Mouse (Mus musculus) skeletal muscle tissue, adult 2 months (tissue): ENCODE results near the gene Mapt.

Experiments used
- DNase-seq: peaks from one replicate; pipeline ENCODE4 v3.0.0-alpha.2; 2012; ENCODE audit warnings: low read depth, low spot score

The Mapt gene

DNA sequence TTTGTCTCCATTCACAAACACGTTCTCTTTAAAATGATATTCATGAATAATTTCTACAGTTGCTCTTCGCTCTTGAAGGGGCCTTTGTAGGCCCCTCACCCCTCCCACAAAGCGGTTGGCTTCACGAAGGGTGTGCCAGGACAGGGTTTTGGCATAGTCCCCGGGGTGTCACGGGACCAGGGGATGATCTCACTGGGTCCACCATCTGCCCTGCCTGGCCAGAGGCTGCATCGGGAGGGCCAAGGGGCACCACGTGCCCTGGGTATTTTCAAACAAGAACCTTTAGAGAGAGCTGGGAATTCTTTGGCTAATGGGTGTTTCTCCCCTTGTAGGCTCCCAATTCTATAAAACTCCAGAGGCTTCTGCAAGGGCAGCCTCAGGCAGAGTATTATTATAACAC lies 41.2 kb downstream of the Mapt start:
- peak; percentile 70 for DNase-seq

DNA sequence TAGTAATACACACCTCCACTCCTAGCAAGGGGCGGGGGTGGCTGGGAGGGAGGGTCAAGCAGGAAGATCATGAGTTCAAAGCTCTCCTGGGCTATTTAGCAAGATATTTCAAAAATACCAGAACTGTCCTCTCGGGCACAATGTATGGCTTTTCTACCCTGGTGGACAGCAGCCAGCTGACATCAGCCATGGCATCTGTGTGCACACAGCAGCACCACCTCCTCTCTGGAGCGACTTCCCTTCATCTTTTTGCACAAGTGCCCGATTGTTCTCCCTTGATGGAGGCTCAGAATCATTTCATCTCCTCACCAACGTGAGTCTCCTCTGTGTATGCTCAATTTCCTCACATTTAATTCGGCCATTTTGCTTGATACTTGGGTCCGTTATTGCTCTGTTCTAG lies 44.6 kb downstream of the Mapt start:
- DNase-seq: no peak

DNA sequence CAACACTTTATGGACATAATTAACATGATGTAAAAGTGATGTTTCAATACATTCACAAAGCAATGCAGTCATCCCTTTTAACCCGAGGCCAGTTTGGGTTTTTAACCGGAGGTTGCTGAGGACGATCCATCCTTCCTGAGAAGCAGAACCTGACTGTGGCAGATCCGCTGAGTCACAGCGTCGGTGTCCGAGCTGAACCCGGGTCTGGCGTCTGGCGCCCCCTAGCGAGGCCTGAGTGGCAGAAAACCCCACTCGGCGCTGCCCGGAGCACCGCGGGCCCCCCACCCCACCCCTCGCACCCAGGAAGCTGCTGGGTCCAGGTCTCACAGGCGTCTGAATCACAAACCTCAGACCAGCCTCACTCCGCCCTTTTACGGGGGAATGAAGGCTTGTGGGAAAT lies 47.0 kb downstream of the Mapt start:
- peak; percentile 66 for DNase-seq

DNA sequence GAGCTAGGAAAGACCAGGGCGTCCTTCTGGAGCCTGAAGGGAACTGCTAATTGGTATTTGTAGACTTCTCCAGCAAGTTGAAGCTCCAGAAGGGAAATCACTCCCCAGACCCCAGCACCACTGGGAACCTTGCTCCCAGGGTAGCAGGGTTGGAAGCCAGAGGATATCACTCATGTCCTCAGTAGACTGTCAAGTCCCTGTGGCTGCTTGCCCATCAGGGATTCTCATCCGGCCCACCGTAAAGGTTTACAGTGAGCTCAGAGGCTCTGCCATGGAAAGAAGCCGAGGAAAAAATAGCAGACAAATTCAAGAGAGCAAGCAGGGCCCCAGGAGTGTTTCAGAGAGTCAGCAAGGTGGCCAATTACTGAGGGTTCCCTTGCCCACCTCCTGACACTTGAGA lies 47.9 kb downstream of the Mapt start:
- no peak for DNase-seq

DNA sequence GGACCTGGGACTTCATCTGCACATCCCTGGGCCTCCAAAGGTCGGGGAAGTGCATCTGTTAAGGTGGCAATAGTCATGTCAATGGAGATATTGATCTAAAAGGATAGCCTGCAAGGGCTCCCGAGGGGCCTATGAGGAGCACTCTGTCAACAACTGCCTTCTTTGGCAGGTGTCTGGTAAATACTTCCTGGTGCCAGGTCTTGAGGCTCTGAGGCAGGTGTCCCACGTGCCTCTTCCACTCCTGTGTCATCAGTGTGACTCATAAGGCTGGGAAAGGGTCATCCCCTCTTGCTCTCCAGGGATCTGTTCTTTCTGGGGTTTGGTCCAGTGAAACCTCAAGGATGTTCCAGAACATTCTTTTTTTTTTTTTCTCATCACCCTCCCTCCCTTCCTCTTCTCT lies 48.3 kb downstream of the Mapt start:
- no peak for DNase-seq

DNA sequence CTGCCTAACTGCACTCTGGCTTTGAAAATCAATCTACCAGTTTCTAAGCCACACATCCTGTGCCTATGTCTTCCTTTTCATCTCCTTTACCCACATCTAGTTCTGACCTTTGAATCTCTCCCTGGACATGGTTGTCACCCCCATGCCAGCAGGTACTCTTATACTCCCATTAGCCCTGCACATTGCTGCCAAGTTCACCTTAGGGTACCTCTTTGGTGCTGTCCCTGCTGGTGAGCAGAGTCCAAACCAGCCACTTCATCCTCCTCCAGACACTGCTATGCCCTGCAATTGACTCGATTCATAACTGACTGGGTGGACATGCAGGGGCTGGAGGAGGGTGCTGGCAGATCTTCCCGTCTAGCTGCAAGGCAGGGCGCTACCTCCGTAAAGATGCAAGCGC lies 50.3 kb downstream of the Mapt start:
- DNase-seq: no peak

DNA sequence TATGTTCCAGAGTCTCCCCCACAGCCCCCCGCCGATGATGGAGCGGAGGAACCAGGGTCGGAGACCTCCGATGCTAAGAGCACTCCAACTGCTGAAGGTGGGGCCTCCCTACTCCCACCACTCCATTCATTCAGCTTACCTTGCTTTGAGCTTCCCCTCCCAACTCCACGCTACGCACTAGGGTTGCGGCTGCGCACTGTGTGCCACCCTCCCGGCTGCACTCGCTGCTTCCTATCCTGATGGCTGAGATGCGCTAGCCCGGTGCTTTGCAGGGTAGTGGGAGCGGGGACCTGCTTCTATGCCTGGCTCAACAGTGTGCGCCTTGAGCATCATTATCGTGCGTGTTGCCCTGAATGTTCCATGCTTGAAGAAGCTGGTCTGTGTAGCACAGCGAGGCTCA lies 55.9 kb downstream of the Mapt start:
- DNase-seq: no peak

DNA sequence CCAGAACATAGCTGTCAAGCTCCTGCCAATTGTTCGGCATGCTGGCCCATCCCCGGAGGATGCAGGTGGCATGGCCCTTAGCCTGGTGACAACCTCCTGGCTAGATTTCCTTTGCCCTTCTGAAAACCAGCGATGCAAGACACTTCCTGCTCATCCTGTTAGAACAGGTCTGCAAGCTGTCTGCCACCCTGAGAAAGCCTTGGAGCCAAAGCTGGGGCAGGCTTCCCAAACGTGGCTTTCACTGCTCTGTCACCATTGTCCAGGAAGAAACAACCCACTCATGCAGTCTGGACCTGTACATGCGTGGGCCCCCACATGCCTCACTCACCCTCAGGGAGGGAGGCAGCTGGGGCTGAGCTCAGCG lies 57.6 kb downstream of the Mapt start:
- DNase-seq: no peak

DNA sequence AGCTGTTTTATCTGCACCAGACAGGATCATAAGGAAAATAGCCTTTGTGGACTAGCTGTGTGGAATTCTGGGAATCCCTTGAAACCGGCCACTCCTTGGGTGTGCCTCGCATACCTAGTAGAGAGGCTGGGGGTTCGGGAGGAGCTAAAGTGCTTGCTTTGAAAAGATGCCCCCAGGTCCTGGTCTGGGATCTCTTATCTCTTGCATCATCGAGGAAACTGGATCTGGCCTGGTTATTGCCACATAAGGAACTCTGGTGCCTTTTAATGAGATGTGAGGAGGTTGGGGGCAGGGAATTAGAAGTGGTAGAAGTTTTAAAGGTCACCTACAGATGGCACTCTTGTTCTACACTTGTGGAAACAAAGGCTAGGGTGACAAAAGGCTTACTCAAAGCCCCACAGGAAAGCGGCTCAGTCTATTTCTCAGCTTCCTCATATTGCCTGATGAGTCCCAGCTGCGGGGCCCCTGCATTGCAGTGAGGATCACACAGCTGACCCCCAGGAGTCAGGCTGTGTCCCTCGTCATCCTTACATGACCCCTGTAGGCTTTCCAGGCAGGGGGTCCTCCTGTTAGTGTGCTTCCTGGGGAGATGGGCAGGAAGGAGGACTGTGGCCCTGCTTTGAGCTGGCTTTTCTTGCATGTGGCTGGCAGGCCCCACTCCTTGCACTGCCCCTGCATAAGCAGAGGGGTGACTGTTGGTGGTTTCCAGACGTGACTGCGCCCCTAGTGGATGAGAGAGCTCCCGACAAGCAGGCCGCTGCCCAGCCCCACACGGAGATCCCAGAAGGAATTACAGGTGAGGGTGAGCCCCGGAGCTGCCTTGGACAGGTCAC lies 58.2 kb downstream of the Mapt start:
- no peak for DNase-seq

DNA sequence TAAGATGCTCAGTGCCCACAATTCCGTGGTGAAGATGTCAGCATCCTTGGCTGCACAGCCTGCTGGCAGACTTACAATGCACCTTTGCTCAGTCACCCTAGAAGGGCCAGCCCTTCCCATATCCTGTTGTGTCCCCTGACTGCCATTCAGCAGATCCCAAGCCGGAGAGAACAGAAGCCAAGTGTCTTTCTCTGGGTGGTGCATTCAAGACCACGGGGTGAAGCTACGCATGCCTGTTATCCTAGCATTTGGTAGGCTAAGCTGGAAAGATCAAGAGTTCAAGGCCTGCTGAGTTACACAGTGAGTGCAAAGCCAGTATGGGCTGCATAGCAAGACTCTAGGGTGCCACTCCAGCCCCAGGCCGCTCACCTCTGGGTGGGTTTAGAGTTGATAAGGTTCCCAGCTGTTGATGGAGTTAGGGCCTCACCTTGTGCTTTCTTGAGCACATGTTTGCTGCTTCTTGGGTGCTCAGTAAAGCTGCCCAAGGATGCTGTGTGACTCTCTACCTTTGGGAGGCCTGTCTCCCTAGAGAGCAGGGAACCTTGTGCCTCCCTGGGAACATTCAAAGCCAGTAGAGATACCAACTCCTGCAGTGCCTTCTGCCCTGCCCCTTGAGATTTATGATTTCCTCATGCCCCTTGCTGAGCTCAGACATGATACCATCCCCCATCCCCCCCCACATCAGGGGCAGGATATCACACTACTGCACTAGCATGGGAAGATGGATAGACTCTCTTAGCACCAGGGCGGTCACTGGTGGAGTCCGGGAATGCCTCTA lies 61.4 kb downstream of the Mapt start:
- no peak for DNase-seq

DNA sequence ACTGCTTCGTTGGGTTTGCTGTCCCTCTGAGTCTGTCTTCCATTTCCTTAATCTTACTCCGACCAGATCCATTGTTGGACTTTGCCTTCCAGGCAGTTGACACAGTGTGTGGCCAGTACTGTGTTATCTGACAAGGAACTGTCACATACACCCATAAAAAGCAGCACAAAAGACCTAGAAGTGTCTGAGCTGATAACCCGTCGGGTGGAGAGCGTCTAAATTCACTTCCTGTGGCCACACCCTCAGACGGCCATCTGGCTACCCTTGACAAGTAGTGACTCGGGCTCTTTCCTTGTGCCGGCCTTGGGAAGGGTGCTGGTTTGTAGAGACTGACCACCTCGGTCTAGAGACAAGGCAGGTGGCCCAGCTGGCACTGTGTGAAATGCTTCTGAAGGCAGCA lies 62.1 kb downstream of the Mapt start:
- DNase-seq: no peak

DNA sequence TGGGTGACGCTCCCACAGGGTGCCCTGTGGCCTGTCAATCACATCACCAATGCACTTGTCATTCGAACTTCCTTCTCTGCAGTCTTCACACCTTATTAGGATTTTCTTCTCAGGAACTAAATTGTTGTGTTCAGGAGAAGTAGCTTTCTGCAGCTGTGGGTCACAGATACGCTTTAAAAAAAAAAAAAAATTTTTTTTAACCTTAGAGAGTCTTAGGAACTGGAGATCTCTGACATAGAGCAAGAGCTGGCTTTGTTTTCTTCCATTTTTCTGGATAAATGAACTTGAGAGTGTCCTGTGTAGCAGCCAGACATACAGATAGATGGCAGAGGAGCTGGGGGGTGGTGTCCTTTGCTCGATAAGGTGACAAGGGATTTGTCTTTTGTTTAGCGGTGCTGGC lies 64.0 kb downstream of the Mapt start:
- no peak for DNase-seq

DNA sequence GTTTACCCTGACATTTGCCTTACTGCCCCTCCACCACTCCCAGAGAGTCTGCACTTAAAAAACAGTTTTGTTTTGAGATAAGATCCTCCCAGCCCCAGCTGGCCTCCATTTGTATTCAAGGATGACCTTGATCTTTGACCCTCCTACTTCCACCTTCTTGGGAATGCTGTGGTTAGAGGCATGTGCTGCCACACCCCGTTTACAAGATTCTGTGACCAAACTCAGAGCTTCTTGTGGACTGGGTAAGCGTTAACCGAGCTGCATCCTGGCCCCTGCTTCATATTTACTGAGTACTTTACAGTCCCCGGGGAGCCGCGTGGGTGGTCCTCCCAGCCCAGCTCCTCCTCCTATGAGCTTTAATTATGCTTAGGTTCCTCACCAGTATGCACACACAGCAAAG lies 64.5 kb downstream of the Mapt start:
- DNase-seq: no peak

DNA sequence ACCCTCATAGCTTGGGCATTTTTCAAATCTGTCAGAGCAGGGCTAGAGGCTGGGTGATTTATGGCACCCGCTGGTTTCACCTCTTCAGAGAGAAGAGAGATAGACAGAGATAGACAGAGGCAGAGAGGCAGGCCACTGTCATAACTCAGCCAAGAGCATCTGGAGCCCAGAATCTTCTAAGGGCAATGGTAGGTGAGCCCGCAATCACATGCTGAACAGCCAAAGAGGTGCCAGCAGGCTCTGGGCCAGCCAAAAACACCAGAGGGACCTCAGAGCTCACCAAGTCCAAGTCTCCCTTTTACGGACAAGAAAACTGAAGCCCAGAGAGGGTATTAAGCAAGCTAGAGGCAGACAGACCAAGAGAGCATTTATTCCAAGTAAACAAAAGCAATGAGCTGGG lies 66.5 kb downstream of the Mapt start:
- no peak for DNase-seq

DNA sequence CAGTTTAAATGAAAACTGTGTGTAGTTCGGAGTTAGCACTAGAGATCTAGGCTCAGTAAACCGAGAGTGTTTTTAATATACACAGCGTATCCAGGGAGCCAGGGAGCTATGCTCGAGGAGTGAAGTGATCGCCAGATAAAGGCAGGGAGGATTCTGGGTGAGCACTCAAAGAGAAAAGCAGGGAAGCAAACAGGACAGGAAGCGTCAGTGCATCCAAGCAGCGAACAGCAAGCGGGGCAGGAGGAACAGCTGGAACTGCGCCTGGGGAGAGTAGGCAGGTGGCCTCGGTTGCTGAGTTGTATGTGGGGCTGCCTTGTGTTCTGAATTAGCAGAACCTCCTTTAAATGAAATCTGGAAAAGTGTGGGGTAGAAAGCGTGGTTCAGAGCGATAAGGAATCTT lies 71.4 kb downstream of the Mapt start:
- DNase-seq: no peak

DNA sequence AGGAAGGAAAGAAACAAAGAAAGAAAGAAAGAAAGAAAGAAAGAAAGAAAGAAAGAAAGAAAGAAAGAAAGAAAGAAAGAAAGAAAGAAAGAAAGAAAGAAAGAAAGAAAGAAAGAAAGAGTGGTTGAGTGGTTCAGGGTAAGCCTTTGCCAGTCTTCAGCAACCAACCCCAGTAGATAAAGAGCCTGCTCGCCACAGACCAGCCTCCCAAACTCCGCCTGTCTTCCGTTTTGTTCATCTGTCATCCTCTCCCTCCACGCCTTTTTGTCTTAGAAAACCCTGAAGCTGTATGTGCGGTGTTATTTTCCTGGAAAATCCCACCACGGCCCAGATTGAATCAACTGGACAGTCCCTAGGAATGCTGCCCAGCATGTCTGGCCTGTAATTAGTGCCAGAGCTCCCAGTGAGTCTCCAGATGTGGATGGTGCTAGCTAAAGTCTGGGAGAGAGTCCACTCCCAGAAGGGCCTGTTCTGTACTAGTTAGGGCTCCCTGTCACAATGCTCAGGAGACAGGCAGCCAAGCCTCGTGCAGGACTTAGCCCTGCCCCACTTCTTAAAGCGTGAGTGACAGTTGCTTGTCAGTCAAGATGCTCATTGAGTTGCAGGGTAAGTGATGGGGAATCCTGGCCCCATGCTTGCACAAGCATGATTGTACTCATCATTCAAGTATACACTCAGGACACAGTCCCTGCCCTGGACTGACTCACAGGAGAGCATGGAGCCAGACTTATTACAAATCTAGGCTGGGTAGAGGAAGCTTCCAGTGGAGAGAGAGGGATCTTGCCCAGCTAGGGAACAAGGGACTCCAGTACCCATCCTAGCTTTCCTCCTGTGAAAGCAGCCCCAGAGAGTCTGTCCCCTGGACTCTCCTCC lies 72.1 kb downstream of the Mapt start:
- DNase-seq: no peak

DNA sequence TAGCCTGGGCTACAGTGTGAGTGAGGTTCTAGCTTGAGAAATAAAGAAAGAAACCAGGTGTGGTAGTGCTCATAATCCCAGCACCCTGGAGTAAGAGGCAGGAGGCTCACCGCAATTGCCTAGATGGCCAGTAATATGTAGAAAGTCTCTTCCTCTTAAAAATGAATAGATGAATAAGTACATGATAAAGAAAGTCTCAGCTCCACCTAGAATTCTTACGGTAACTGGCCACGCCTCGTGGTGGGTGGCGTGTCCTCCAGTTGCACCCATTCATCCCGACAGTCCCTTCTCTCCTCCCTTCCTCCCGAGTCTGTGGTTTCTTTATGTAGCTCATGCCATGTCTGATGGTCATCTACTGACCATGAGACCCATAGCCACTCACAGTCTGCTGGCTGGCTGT lies 74.5 kb downstream of the Mapt start:
- no peak for DNase-seq

DNA sequence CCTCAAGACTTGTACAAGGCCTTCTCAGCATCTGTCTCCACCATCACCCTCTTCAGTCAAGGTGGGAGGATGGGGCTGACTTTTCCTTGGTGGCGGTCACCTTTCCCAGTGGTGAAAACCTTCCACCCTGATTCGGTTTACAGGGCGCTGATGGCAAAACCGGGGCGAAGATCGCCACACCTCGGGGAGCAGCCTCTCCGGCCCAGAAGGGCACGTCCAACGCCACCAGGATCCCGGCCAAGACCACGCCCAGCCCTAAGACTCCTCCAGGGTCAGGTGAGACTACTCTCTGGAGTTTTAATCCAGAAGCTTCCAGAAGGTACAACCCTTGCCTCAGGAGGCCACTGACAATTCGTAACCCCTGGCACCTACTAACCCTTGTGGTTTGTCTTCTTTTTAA lies 75.3 kb downstream of the Mapt start:
- DNase-seq: no peak

DNA sequence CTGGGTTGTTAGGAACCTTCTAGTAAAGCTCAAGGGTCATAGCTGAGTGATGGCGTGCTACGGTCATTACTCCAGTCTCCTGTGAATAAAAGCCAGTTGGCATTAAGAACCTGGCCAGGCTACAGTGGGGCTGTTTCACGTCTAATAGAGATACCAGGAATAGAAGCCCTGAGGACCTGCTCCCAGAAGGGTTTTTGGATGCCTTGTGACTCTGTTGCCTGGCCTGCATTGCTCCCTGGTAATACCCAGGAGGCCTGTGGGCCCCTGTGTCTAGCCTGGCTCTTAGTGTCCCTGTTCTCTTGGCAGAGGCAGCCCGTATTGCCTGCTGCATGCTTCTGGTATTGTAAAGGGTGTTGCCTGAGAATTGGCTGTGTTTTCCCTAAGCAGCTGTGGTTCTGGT lies 75.9 kb downstream of the Mapt start:
- peak; percentile 39 for DNase-seq

DNA sequence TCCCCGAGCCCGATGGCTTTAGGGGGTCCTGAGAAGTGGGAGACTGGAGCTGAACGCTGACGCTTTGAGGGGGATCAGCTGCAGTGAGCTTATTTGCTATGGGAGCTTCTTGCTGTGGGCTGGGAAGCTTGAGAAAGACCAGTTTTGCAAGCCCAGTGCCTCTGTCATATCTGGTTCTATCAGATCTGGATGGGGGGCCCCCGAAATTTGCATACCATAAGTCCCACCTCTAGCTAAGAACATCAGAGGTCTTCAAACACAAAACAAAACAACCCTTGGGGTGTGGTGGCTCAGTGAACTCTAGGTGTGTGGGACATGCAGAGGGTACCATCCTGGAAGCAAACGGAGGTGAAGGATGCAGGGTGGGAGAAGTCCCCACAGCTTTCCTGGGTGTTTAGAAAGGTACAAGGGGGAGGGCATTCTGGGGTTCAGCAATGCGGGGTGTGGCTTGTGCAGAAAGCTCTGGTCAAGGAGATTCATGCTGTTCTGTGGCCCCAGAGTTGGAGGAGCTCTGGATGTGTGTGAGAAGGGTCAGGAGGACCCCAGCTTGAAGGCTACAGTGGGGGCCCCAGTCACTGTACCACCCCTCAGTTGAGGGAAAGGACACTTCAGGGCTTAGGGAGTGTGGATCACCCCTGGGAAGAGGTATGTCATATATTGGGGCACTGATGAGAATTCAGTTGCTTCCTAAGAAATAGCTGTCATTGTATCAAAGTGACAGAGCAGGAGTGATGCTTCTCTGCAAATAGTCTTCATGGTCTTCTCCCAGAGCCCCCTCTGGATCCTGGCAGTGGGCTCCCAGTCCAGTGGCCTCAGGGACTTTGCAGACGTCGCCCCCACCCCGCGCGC lies 78.4 kb downstream of the Mapt start:
- no peak for DNase-seq

DNA sequence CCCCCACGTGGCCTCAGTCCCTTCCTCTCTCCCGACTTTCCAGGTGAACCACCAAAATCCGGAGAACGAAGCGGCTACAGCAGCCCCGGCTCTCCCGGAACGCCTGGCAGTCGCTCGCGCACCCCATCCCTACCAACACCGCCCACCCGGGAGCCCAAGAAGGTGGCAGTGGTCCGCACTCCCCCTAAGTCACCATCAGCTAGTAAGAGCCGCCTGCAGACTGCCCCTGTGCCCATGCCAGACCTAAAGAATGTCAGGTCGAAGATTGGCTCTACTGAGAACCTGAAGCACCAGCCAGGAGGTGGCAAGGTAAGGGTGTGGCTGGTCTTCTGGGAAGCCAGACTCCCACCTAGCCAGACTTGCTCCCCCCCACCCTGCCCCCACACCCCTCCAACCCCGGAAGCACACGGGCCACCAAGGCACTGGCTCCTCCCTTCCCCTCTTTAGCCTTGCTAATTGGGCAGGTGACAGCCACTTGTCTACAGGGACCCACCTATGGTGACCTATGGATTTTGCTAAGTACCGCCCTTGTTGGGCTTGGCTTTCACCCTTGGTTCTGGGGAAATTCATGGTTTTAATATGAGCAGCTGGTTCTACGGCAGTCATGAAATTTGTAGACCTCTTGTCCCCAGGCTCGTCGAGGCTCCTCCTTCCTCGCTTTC lies 79.2 kb downstream of the Mapt start:
- DNase-seq: no peak
